Mouse (Mus musculus) limb, embryonic 15.5 days (tissue): ENCODE data around the gene Ccdc106. TPM values are rescaled to one million over a fixed set of nuclear protein-coding genes. Genes with fewer than 3 reads are reported as not detected.

Experiments
- polyA plus RNA-seq: library from polyadenylated mRNA; unstranded; fragments of >200 nt; fragmentation: Nextera tagmentation; extraction: Ambion mirVana; gene quantifications from 2 replicates; pipeline ENCODE4 v1.2.1, GENCODE M21; 2015

Ccdc106 gene
- polyA plus RNA-seq, 1 experiment from 2014 or later: 37.3 TPM

Other genes starting within 250 kb of the Ccdc106 start
- not detected in 2 replicates for gene Fam71e2, start 249.3 kb upstream of the Ccdc106 start, polyA plus RNA-seq
- 0.49 and 0.63 TPM in 2 replicates for gene Il11, start 237.7 kb upstream of the Ccdc106 start, polyA plus RNA-seq
- gene Tmem190, start 237.6 kb upstream of the Ccdc106 start, polyA plus RNA-seq: 0.38 and 0.68 TPM in 2 replicates
- 14.1 and 15.7 TPM in 2 replicates for gene Tmem238, start 230.9 kb upstream of the Ccdc106 start, polyA plus RNA-seq
- gene Rpl28, start 227.7 kb upstream of the Ccdc106 start, polyA plus RNA-seq: 298 and 362 TPM in 2 replicates
- gene Ube2s, start 208.0 kb upstream of the Ccdc106 start, polyA plus RNA-seq: 270 and 282 TPM in 2 replicates
- gene Shisa7, start 175.9 kb upstream of the Ccdc106 start, polyA plus RNA-seq: 0.32 and 0.46 TPM in 2 replicates
- gene Isoc2b, start 150.3 kb upstream of the Ccdc106 start, polyA plus RNA-seq: 12.7 and 12.9 TPM in 2 replicates
- gene Isoc2a, start 143.4 kb upstream of the Ccdc106 start, polyA plus RNA-seq: 0.86 and 1.0 TPM in 2 replicates
- gene Gm36210, start 114.0 kb upstream of the Ccdc106 start, polyA plus RNA-seq: 0.17 TPM in 1 of 2 replicates, not detected in the other
- 3.4 TPM in 2 replicates for gene Zfp628, start 105.3 kb upstream of the Ccdc106 start, polyA plus RNA-seq
- gene Nat14, start 98.5 kb upstream of the Ccdc106 start, polyA plus RNA-seq: 2.5 and 3.7 TPM in 2 replicates
- gene Ssc5d, start 94.8 kb upstream of the Ccdc106 start, polyA plus RNA-seq: 15.6 and 21.9 TPM in 2 replicates
- 0.73 and 0.74 TPM in 2 replicates for gene Sbk2, start 56.1 kb upstream of the Ccdc106 start, polyA plus RNA-seq
- not detected in 2 replicates for gene Sbk3, start 49.4 kb upstream of the Ccdc106 start, polyA plus RNA-seq
- gene Zfp579, start 24.4 kb upstream of the Ccdc106 start, polyA plus RNA-seq: 25.4 and 29.1 TPM in 2 replicates
- gene Zfp524, start 6.1 kb upstream of the Ccdc106 start, polyA plus RNA-seq: 14.5 and 15.0 TPM in 2 replicates
- 37.7 and 38.6 TPM in 2 replicates for gene Fiz1, start 5.9 kb upstream of the Ccdc106 start, polyA plus RNA-seq
- gene Gm44973, start 5.1 kb upstream of the Ccdc106 start, polyA plus RNA-seq: 1.7 TPM in 1 of 2 replicates, not detected in the other
- 4.9 and 6.3 TPM in 2 replicates for gene Zfp865, start 177 bp upstream of the Ccdc106 start, polyA plus RNA-seq
- gene 4632433K11Rik, start 13.6 kb downstream of the Ccdc106 start, polyA plus RNA-seq: not detected in 2 replicates
- 5.9 and 7.1 TPM in 2 replicates for gene Zfp784, start 17.9 kb downstream of the Ccdc106 start, polyA plus RNA-seq
- gene Zfp580, start 31.0 kb downstream of the Ccdc106 start, polyA plus RNA-seq: 32.0 and 33.8 TPM in 2 replicates
- 103 and 117 TPM in 2 replicates for gene U2af2, start 41.6 kb downstream of the Ccdc106 start, polyA plus RNA-seq
- gene Epn1, start 59.7 kb downstream of the Ccdc106 start, polyA plus RNA-seq: 59.8 and 63.0 TPM in 2 replicates
- gene Rfpl4, start 96.4 kb downstream of the Ccdc106 start, polyA plus RNA-seq: not detected in 2 replicates
- 0.59 and 0.63 TPM in 2 replicates for gene Rasl2-9, start 105.4 kb downstream of the Ccdc106 start, polyA plus RNA-seq
- gene Vmn1r55, start 129.1 kb downstream of the Ccdc106 start, polyA plus RNA-seq: not detected in 2 replicates
- gene Vmn1r56, start 176.2 kb downstream of the Ccdc106 start, polyA plus RNA-seq: not detected in 2 replicates
- not detected in 2 replicates for gene Vmn1r57, start 197.9 kb downstream of the Ccdc106 start, polyA plus RNA-seq